ENCODE assay signal across 22 mouse cellular contexts in genomic region chr11:113518176-113518575, GRCm38 (mm10).
DNase-seq lines count a peak whose midpoint lies in the region; ATAC-seq and TF ChIP-seq lines count a peak whose summit lies in the region.
"Had no signal": no experiment of that assay in that cellular context is flagged by ENCODE, and none has a peak within 500 bp of the region (broad histone marks: within the 10 kb centered on the region; RNA-seq: fewer than 3 reads in every experiment).

No protein-coding gene starts in this region.

- no peak for ATAC-seq in limb, embryonic 12.5 days (ENCODE audit: insufficient number of reproducible peaks, insufficient read depth, low FRiP score, low TSS enrichment, low read depth)
- ATAC-seq: CD4-positive, CD25-positive, alpha-beta regulatory T cell, adult 4 months; forebrain, embryonic 14.5 days; forebrain, postnatal 0 days had no signal

- no peak for TF ChIP-seq CTCF in testis, adult 2 months (IDR thresholded peaks at IDR 0.05; ENCODE audit: control insufficient read depth, insufficient read depth, insufficient replicate concordance, low read depth, low read length)

- H3K9me3 ChIP-seq in limb, embryonic 12.5 days: no peaks in the 10 kb centered on the region
- no peaks in the 10 kb centered on the region for H3K9me3 ChIP-seq in limb, embryonic 10.5 days (replicated peaks)
- H3K9me3 ChIP-seq: embryonic facial prominence, embryonic 12.5 days; embryonic facial prominence, embryonic 15.5 days; hindbrain, embryonic 13.5 days had no signal

- no peaks in the 10 kb centered on the region for H3K36me3 ChIP-seq in limb, embryonic 12.5 days
- no peaks in the 10 kb centered on the region for H3K36me3 ChIP-seq in limb, embryonic 10.5 days
- H3K36me3 ChIP-seq in testis, adult 2 months (ENCODE audit: control insufficient read depth, insufficient read depth, low read length): no peaks in the 10 kb centered on the region
- H3K36me3 ChIP-seq: embryonic facial prominence, embryonic 12.5 days; embryonic facial prominence, embryonic 15.5 days; hindbrain, embryonic 13.5 days had no signal

- 0 out of 2 replicates have a peak overlapping the region, but pooled peaks have one; percentile 25 for H3K27ac ChIP-seq in limb, embryonic 12.5 days
- H3K27ac ChIP-seq in limb, embryonic 10.5 days: no peak overlapping the region
- H3K27ac ChIP-seq in testis, adult 2 months (ENCODE audit: control insufficient read depth, insufficient read depth, low read depth, low read length): peak overlapping the region; percentile 37; the same call in 1 of the 2 replicates
- H3K27ac ChIP-seq: embryonic facial prominence, embryonic 12.5 days; embryonic facial prominence, embryonic 15.5 days; gastrocnemius, adult 2 months; hindbrain, embryonic 13.5 days had no signal

- DNase-seq in kidney, adult 8-10 months: peak; percentile 25 to 27
- DNase-seq in kidney, postnatal 4 days: no peak
- DNase-seq in limb, embryonic 10.5 days (ENCODE audit: low spot score): no peak
- DNase-seq in testis, postnatal 10 days (ENCODE audit: low spot score): no peak
- DNase-seq: adrenal gland, adult 2 months; adrenal gland, postnatal 14 days; cerebellum, adult 11 months; cerebellum, adult 2 months; cerebellum, adult 9-11 months; cerebellum, postnatal 25 days; forebrain, postnatal 0 days; gastrocnemius, adult 2 months; gastrocnemius, postnatal 14 days; heart, adult 11 months had no signal

- no peak overlapping the region for H3K4me2 ChIP-seq in limb, embryonic 12.5 days
- H3K4me2 ChIP-seq: embryonic facial prominence, embryonic 12.5 days; embryonic facial prominence, embryonic 15.5 days; heart, embryonic 11.5 days; hindbrain, embryonic 13.5 days had no signal

- no peak overlapping the region for H3K9ac ChIP-seq in limb, embryonic 12.5 days (replicated peaks)
- H3K9ac ChIP-seq: embryonic facial prominence, embryonic 12.5 days; embryonic facial prominence, embryonic 15.5 days; forebrain, postnatal 0 days; hindbrain, embryonic 13.5 days had no signal

- H3K27me3 ChIP-seq in limb, embryonic 12.5 days: no peaks in the 10 kb centered on the region
- H3K27me3 ChIP-seq in limb, embryonic 10.5 days (ENCODE audit: low read depth, poor library complexity, severe bottlenecking): no peaks in the 10 kb centered on the region
- no peaks in the 10 kb centered on the region for H3K27me3 ChIP-seq in testis, adult 2 months (ENCODE audit: control insufficient read depth, insufficient read depth, low read length)
- H3K27me3 ChIP-seq: embryonic facial prominence, embryonic 12.5 days; embryonic facial prominence, embryonic 15.5 days had no signal

- no peak overlapping the region for H3K4me3 ChIP-seq in limb, embryonic 12.5 days (replicated peaks)
- no peak overlapping the region for H3K4me3 ChIP-seq in limb, embryonic 10.5 days
- no peak overlapping the region for H3K4me3 ChIP-seq in testis, adult 2 months (ENCODE audit: control insufficient read depth, low read depth, low read length)
- H3K4me3 ChIP-seq: embryonic facial prominence, embryonic 12.5 days; embryonic facial prominence, embryonic 15.5 days; gastrocnemius, adult 2 months; hindbrain, embryonic 13.5 days had no signal

- 84% methylated on average over 7 of the region's 7 CpGs for WGBS in limb, embryonic 12.5 days
- 89% methylated on average over 7 of the region's 7 CpGs for WGBS in limb, embryonic 10.5 days

- TF ChIP-seq POLR2A in testis, adult 2 months (IDR thresholded peaks at IDR 0.05; ENCODE audit: control insufficient read depth, low read depth, low read length): no peak

- H3K4me1 ChIP-seq in limb, embryonic 12.5 days (replicated peaks): peaks cover 39% of the 10 kb centered on the region
- peaks cover 33% of the 10 kb centered on the region for H3K4me1 ChIP-seq in limb, embryonic 10.5 days
- no peaks in the 10 kb centered on the region for H3K4me1 ChIP-seq in testis, adult 2 months (ENCODE audit: control insufficient read depth, insufficient read depth, low read length)

Comparison
In these comparisons a context has a peak if more than half of its experiments do, and no peak if none do; other contexts are left out.
1. DNase-seq: peak in kidney, adult 8-10 months (2 of 2); none in kidney, postnatal 4 days (0 of 2), limb, embryonic 10.5 days (single experiment) and testis, postnatal 10 days (single experiment).